Mouse (Mus musculus) lung, postnatal 4 days (tissue): ENCODE results near the gene Mx1.

ENCODE experiments used
- DNase-seq, 2 experiments: peaks; one replicate each; pipeline ENCODE4 v3.0.0; 2021

Gene Mx1

DNA sequence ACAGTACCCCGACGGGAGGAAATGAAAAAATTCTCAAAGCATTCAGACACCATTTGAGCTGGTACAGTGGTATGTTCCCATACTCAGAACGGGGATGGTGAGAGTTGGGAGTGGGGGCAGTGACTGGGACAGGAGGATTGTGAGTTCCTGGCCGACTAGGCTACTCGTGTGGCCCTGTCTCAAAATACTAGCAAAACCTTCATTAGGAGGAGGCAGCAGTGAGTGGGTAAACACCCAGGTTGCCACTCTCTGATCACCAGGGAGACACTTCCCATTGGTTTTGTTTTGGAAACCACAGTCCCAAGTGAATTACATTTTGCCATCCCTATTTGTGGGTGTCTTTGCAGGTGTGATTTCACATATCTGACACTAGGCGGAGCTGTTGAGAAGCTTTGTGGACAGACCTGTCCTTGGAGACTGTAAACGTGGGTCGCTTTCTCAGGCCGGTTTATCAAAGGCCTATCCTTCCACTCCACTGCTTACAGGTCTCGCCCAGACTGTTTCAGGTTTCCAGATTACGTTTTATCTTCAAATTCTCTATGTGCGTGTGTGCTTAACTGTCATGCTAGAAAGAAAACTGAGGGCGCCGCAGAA lies 18.9 kb downstream of the Mx1 start:
- DNase-seq: peak in 1 of 2 experiments; percentile 58

DNA sequence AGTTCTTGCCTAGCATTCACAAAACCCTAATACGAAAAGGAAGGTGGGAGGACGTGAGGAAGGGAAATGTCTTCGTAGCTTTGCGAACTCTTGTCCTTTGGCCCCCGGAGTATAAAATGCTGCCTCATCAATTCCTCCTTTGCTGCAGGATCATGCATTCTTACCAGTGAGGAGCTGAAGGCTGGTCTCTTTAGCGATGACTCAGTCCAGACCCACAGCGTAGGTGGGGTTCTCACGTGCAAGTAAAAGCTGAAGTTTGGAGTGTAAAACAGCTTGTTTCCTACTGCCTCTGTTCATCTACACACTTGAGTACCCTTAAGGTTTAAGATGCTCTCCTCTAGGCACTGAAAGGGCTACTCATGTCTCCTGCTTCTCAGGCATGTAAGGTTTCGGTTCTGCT lies 20.7 kb downstream of the Mx1 start:
- no peak for DNase-seq

DNA sequence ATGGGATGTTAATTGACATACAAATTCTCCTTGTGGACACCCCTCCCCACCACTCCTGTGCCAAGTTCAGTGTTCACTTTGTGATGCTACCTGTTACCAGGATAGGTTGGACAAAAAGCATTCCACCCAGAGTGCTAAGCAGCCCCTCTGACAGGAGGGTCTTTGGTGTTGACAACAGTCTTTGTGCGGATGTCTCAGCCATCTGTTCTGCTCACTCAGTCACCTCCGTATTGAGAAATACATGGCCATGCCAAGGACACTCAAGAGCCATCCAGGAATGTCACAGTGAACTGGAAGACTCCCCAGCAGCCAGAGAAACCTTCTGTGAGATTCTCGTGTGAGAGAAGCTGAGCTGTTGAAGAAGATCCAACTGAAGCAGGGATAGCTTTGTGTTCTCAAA lies 24.5 kb downstream of the Mx1 start:
- no peak for DNase-seq

- peak in 1 of 2 experiments; percentile 27 for DNase-seq
Observed at GRCm38 (mm10) chr16:97437448-97438056, 25.2 kb downstream of the Mx1 start.

DNA sequence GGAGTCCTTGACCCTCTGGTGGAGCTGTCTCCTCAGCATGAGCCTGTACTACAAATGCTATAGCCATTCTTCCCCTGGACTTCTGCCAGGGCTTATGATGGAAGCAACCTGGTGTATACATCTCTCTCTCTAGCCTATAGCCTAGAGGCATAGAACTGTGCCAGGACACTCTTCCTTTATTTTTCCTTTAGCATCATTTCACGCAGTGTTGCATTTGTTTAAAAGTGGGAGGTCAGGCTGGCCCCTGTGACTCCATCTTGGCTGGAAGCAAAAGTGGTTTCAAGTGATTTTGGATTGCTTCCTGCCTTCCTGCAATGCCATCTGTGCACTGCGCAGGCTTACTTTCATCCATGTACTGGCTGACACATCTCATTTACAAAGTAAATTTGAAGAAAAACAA lies 28.5 kb downstream of the Mx1 start:
- no peak for DNase-seq

DNA sequence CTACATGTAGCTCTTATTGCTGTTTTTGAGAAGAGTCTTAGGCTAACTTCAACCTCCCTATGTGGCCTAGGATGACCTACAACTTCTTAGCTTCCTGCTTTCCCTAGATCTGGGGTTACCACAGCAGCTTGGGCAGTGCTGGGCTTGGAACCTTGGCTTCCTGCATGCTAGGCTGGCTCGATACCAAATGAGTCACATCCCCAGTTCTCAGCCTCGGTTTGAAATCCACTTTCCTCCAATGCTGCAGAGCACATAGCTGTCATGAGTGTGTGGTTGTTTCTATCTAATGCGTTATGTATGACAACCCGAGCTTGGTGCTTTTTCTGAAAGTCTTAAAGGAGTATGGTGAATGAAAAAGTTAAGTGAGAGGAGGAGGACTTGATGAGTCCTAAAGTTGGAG lies 31.4 kb downstream of the Mx1 start:
- DNase-seq: peak; percentile 30 to 37

DNA sequence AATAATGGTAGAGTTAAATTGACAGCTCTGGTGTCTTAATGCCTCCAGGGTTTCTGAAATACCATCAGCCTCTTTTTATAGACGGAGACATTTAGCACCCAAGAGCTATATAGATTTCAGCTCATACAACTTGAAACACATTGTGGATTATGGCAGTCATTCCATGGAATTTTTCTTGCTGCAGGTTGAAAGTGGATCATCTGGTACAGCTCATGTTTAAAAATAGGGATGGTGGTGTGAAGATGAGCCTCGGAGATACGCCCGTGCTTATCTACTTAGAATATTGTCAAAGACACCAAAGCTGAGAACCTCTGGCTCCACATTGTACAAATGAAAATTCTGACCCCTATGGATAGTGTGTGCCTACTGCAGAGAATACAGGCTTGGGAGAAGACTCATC lies 32.6 kb downstream of the Mx1 start:
- DNase-seq: no peak

DNA sequence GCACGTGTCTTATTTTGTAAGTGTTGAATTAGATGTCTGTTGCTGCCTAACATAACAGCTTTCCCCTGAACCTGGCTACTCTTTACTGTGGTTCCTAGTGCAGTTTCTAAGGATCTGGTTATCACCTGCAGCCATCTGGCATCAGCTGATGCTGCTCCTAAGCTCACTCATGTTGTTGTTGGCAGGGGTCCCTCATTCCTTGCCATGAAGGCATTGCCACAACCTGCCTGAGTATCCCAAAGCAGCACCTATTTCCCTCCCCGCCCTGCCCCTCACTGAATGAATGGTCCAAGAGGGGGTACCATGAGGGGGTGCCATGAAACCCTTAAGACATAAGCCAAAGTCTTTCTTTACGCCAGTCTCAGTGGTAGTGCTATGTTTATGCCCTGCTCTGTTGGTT lies 34.7 kb downstream of the Mx1 start:
- no peak for DNase-seq

GRCm38 (mm10) chr16:97423627-97424026 lies 39.1 kb downstream of the Mx1 start:
- no peak for DNase-seq

GRCm38 (mm10) chr16:97421671-97422070 lies 41.0 kb downstream of the Mx1 start:
- no peak for DNase-seq

DNA sequence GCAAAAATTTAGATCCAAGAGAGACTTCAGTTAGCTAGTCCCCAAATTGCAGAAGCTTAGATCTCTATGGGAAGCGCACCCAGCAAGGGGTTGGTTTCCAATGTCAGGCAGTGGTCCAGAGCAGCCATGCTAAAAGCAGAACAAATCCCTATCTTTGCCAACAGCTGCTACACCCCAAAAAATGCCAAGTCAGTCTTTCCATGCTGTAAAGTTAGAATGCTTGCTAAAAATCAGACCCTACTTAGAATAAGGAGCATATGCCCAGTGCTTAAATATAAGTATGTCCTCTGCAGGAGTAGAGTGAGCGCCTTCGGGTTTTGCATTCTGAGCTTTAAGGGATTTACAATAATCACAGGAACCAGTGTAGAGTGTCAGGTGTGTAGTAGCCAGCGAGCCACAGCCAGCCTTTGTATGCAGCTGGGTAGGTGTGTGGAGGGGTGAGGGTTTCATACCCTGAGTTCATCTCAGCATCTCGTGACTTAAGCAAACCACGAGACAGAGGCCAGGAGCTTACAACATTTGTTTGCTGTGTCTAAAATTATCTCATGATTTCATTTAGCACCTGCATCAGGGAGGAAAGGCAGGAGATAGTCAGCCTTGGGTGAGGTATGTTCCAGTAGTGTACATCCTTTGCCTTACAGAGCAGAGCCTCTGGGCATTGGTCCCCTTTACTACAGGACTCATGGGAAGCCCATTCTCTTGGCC lies 43.8 kb downstream of the Mx1 start:
- no peak for DNase-seq

- peak; percentile 71 to 72 for DNase-seq
Observed at GRCm38 (mm10) chr16:97417896-97418542, 44.7 kb downstream of the Mx1 start.

DNA sequence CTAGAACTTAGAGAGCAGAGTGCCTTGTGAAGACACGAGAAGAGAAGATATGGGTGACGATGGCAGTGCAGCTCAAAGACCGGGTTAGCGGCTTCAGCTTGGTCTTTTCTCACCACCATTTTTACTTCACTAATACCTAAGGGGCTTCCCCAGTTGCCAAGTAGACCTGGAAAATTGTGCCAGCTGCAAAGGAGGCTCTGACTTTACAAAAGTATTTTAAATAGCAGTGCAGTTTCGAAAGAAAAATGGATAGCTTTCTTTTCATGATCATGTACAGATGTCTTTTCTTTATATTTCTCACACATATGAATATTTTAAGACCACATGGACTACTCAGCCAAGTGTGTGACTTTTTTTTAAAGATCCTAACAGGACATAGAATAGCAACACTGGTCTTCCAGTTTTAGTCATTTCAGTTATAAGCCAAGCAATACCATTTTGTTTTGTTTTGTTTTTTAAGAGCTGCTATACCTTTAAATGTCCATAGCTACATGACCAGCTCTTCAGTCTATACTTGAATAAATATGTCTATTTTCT lies 57.2 kb downstream of the Mx1 start:
- no peak for DNase-seq

DNA sequence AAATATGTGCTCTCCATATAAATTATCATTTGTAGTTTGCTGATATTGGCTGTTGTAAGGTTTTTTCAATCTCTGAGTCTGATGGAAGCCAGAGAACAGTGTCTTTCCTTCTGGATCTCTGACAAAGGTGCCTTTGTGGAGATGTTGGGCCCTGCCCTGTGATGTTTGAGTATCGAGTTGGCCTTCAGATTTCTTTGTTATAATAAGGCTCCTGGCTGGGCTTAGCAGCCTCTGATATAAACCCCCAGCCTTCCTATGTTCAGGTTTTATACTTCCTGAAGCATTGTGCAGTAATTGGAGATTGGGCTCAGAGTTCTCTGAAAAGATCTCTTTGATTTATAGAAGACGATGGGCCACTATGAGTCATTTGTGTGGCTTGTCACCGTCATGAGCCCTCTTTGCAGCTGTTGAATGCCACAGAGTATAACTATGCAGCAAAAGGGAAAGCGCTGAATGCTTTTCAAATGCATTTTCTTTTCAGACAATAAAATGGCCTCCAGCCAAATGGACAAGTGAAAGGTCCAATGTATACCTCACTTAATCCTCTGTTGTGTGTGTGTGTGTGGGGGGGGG lies 60.4 kb downstream of the Mx1 start:
- DNase-seq: no peak

- no peak for DNase-seq
Observed at GRCm38 (mm10) chr16:97401741-97402140, 61.0 kb downstream of the Mx1 start.

DNA sequence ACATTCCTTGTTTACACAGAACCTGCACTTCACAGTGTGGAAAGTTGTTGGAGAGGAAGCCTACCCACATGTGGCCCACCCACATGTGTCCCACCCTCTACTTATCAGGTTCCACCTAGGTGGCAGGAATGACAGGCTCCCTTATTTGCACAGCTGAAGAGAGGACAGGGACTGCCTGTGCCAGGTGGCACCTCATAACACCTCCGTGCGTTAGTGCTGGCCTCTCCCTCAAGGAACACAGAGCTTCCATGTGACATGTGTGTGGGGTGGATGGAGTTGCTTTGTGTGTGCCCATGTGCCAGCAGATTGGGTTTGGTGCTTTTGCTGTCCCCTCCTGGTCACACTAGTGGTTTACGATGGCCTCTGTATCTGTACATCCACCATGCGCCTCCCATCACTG lies 62.7 kb downstream of the Mx1 start:
- no peak for DNase-seq

GRCm38 (mm10) chr16:97397945-97398531 lies 64.7 kb downstream of the Mx1 start:
- DNase-seq: no peak
